Mouse (Mus musculus) kidney, adult 2 months (tissue): Measurements from ENCODE around the gene Orc5.

Experiments used
- CTCF ChIP-seq: fragments of 200-500 bp; conservative IDR thresholded peaks from 2 replicates; pipeline ENCODE4 v1.5.1; 2011; ENCODE audit warnings: low read depth, mild to moderate bottlenecking, control low read depth, low read length, moderate library complexity, mixed read lengths; ENCODE audit not compliant: insufficient read depth, insufficient read length
- POLR2A ChIP-seq: fragments of 200-500 bp; IDR thresholded peaks from one replicate; pipeline ENCODE4 v1.6.1; 2011; ENCODE audit warnings: low read depth, low read length, control low read depth

GRCm38 (mm10) chr5:22538996-22539600 lies 11.1 kb downstream of the Orc5 start:
- TF ChIP-seq POLR2A: no peak
- no peak for TF ChIP-seq CTCF
